Mouse (Mus musculus): ENCODE data around the gene Rcc2.
A peak's percentile ranks its signal among the peaks of the same experiment; 100 is the strongest.

Gene Rcc2

GRCm38 (mm10) chr4:140684881-140685303 is 15.4 kb upstream of the Rcc2 start:
- DNase-seq (ENCODE audit: low read depth, low spot score): peak; percentile 85

- DNase-seq (ENCODE audit: low read depth, low spot score): peak; percentile 97
Observed at GRCm38 (mm10) chr4:140688044-140688825, 12.1 kb upstream of the Rcc2 start.

GRCm38 (mm10) chr4:140688826-140689425 is 11.4 kb upstream of the Rcc2 start:
- DNase-seq (ENCODE audit: low read depth, low spot score): peak; percentile 91

- peak; percentile 86 for DNase-seq (ENCODE audit: low read depth, low spot score)
Observed at GRCm38 (mm10) chr4:140689873-140690655, 10.3 kb upstream of the Rcc2 start.

GRCm38 (mm10) chr4:140691481-140691880 is 8.9 kb upstream of the Rcc2 start:
- peak; percentile 68 for DNase-seq (ENCODE audit: low read depth, low spot score)

GRCm38 (mm10) chr4:140693513-140693912 is 6.8 kb upstream of the Rcc2 start:
- DNase-seq (ENCODE audit: low read depth, low spot score): peak; percentile 44

GRCm38 (mm10) chr4:140694551-140695060 is 5.7 kb upstream of the Rcc2 start:
- peak; percentile 79 for DNase-seq (ENCODE audit: low read depth, low spot score)

- no peak for DNase-seq (ENCODE audit: low read depth, low spot score)
Observed at GRCm38 (mm10) chr4:140695146-140695545, 5.2 kb upstream of the Rcc2 start.

GRCm38 (mm10) chr4:140695675-140696585 is 4.4 kb upstream of the Rcc2 start:
- no peak for DNase-seq (ENCODE audit: low read depth, low spot score)

- peak; percentile 85 for DNase-seq (ENCODE audit: low read depth, low spot score)
Observed at GRCm38 (mm10) chr4:140699441-140700127, 757 bp upstream of the Rcc2 start.

GRCm38 (mm10) chr4:140701049-140701715 is 841 bp downstream of the Rcc2 start:
- peak; percentile 88 for DNase-seq (ENCODE audit: low read depth, low spot score)

- no peak for DNase-seq (ENCODE audit: low read depth, low spot score)
Observed at GRCm38 (mm10) chr4:140701716-140702561, 1.6 kb downstream of the Rcc2 start.

- DNase-seq (ENCODE audit: low read depth, low spot score): peak; percentile 66
Observed at GRCm38 (mm10) chr4:140702611-140703327, 2.4 kb downstream of the Rcc2 start.

- peak; percentile 96 for DNase-seq (ENCODE audit: low read depth, low spot score)
Observed at GRCm38 (mm10) chr4:140703636-140704035, 3.3 kb downstream of the Rcc2 start.

GRCm38 (mm10) chr4:140704166-140704565 is 3.8 kb downstream of the Rcc2 start:
- DNase-seq (ENCODE audit: low read depth, low spot score): no peak

GRCm38 (mm10) chr4:140707615-140708014 is 7.3 kb downstream of the Rcc2 start:
- DNase-seq (ENCODE audit: low read depth, low spot score): no peak

- DNase-seq (ENCODE audit: low read depth, low spot score): no peak
Observed at GRCm38 (mm10) chr4:140708297-140708927, 8.1 kb downstream of the Rcc2 start.

- DNase-seq (ENCODE audit: low read depth, low spot score): no peak
Observed at GRCm38 (mm10) chr4:140709111-140709510, 8.8 kb downstream of the Rcc2 start.

Measured in R1 (cell line).